Mouse (Mus musculus) forebrain, embryonic 14.5 days (tissue): ENCODE results near the gene Gm42906. TPM values are rescaled to one million over a fixed set of nuclear protein-coding genes. Genes with fewer than 3 reads are reported as not detected.

Experiments used
- ATAC-seq: fragments of 200-750 bp; cut with Nextera tagmentation; 2 replicates; pipeline ENCODE4 v1.8.0; 2017; ENCODE audit warnings: mild to moderate bottlenecking, moderate library complexity
- DNase-seq: peaks from one replicate; pipeline ENCODE4 v3.0.0-alpha.2; 2015; ENCODE audit warnings: low spot score
- H3K27ac ChIP-seq: fragments of 300-500 bp; sonication (generic); 2 replicates; pipeline ENCODE4 v1.5.1; 2014; ENCODE audit warnings: low read depth, mild to moderate bottlenecking, control low read depth, low read length, moderate library complexity
- H3K27me3 ChIP-seq: fragments of 300-500 bp; sonication (generic); replicated peaks from 2 replicates; pipeline ENCODE4 v1.6.1; 2014; ENCODE audit warnings: low read length, control low read depth, mixed read lengths; ENCODE audit not compliant: control insufficient read depth, insufficient read depth
- H3K36me3 ChIP-seq: fragments of 300-500 bp; sonication (generic); 2 replicates; pipeline ENCODE4 v1.6.1; 2014; ENCODE audit warnings: low read length, control low read depth; ENCODE audit not compliant: control insufficient read depth, insufficient read depth
- H3K4me1 ChIP-seq: fragments of 300-500 bp; sonication (generic); 2 replicates; pipeline ENCODE4 v1.6.1; 2014; ENCODE audit warnings: antibody characterized with exemption, low read length, control low read depth; ENCODE audit not compliant: control insufficient read depth, insufficient read depth
- H3K4me2 ChIP-seq: fragments of 300-500 bp; sonication (generic); 2 replicates; pipeline ENCODE4 v1.6.1; 2014; ENCODE audit warnings: mild to moderate bottlenecking, control low read depth, low read length
- H3K4me3 ChIP-seq: fragments of 300-500 bp; sonication (generic); 2 replicates; pipeline ENCODE4 v1.5.1; 2014; ENCODE audit warnings: low read depth, low read length, control low read depth
- H3K9ac ChIP-seq: fragments of 300-500 bp; sonication (generic); 2 replicates; pipeline ENCODE4 v1.6.1; 2014; ENCODE audit warnings: mild to moderate bottlenecking, low read length, control low read depth, moderate library complexity
- H3K9me3 ChIP-seq: fragments of 300-500 bp; sonication (generic); replicated peaks from 2 replicates; pipeline ENCODE4 v1.6.1; 2016; ENCODE audit warnings: low read length, control low read depth, mixed read lengths; ENCODE audit not compliant: control insufficient read depth
- WGBS: fragments of 180-500 bp; shearing (Covaris S2); extraction: QIAGEN DNeasy Blood & Tissue Kit; methylation state at CpG from one replicate; pipeline ENCODE4 v1.1.7; 2014; 5-methylcytosine and 5-hydroxymethylcytosine counted together
- polyA plus RNA-seq: library from polyadenylated mRNA; unstranded; fragments of >200 nt; fragmentation: Nextera tagmentation; extraction: Ambion mirVana; gene quantifications from 2 replicates; pipeline ENCODE4 v1.2.1, GENCODE M21; 2014

The Gm42906 gene
- polyA plus RNA-seq, 1 experiment from 2014 or later = not detected

DNA sequence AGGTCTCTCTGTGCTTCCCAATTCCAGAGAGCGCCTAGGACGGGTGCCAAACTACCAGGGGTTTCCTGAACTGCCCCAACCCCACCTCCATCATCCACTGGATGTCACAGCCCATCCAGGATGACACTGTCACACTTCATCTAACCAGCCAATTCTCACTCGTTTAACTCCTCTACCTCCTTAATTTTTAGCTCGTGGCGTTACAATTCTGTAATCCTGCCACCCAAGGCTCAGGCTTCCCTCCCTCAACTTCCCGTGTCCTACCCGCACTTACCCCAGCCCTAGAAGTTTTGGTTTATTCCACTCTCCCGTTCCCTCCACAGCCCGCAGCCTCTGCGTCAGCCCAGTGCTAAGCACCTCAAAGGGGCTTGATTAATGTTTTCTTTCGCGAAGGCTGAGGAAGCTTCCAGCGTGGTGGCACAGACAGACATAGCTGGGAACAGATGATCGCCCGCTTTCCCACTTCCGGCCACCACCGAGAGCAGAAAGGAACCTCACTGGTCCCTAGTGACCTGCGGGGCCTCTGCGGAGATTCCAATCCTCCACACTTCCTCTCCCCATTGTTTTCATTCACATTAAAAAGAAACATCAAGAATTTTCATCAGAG is 319.6 kb downstream of the Gm42906 start:
- Histone ChIP-seq H3K4me2 (no peak overlapping the region), H3K27ac (peak overlapping the region; percentile 21; the same call in 1 of the 2 replicates), H3K27me3 (no peaks in the 10 kb centered on the region), H3K9me3 (no peaks in the 10 kb centered on the region), H3K4me3 (no peak overlapping the region), H3K9ac (no peak overlapping the region), H3K4me1 (no peaks in the 10 kb centered on the region), H3K36me3 (no peaks in the 10 kb centered on the region)
- DNase-seq (no peak), ATAC-seq (no peak)
- 80% methylated on average over 19 of the region's 19 CpGs for WGBS

DNA sequence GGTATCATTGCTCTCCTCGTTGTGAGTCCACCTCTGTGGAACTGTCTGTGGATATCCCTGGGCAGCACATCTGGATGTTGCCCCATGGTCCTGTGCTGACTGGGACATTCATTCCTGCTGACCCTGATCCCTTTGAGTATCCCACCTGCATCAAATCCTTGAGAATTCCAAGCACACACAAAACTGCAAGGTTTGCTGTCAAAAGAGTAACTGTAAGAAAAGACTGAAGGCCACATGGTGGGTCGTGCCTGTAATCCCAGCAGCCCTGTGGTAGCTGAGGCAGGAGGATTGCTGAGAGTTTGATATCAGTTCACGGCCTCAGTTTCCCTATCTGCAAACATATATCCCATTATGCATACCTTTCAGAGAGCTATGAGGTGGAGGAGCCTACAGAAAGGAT is 321.1 kb downstream of the Gm42906 start:
- no peak for DNase-seq
- no peaks in the 10 kb centered on the region for H3K4me1 ChIP-seq
- no peak overlapping the region for H3K4me2 ChIP-seq
- 90% methylated on average over 3 of the region's 3 CpGs for WGBS
- H3K36me3 ChIP-seq = no peaks in the 10 kb centered on the region
- no peaks in the 10 kb centered on the region for H3K27me3 ChIP-seq
- H3K9ac ChIP-seq = no peak overlapping the region
- no peak for ATAC-seq
- no peak overlapping the region for H3K27ac ChIP-seq
- H3K4me3 ChIP-seq = no peak overlapping the region
- no peaks in the 10 kb centered on the region for H3K9me3 ChIP-seq

DNA sequence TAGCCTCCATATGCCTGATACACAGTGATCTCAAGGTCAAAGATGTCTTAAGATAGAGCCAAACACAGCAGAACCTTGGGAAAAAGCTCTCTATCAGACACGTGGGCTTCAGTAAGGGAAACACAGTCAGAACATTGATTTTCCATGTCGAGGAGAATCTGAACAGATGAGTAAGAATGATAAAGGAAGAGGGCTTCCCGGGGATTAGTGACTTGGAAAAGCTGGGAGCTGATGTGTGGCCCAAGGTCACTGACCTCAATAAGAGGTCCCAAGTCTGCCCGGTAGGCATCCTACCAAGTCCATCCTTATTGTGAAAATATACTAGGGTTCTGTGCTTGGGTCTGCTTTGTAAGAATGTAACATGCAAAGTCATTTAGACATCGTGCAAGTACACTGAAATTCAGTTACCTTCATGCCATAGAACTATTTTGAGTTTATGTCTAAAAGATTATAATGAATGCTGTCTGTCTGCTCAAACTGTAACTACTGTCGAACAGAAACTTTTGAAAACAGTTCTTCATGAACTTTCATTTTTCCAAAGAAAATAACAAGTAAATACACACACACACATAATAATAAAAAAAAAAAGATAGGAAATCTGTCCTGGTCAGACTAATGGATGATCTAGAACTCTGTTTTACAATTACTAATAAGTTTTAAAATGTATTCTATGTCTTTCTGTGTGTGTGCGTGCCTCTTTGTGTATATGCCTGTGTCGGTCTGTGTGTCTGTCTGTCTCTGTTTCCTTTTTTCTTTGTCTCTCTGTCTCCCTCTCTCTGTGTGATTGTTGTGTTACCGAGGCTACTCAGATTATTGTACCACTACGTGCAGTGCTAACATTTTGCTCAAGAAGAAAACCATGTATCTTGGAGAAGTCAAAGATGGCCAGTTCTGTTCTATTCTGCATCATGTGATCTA is 322.6 kb downstream of the Gm42906 start:
- Histone ChIP-seq H3K4me1 (no peaks in the 10 kb centered on the region), H3K4me3 (no peak overlapping the region), H3K27me3 (no peaks in the 10 kb centered on the region), H3K9ac (no peak overlapping the region), H3K36me3 (no peaks in the 10 kb centered on the region), H3K27ac (no peak overlapping the region), H3K9me3 (no peaks in the 10 kb centered on the region), H3K4me2 (no peak overlapping the region)
- ATAC-seq (no peak), DNase-seq (no peak)
- 87% methylated on average over 10 of the region's 10 CpGs for WGBS

DNA sequence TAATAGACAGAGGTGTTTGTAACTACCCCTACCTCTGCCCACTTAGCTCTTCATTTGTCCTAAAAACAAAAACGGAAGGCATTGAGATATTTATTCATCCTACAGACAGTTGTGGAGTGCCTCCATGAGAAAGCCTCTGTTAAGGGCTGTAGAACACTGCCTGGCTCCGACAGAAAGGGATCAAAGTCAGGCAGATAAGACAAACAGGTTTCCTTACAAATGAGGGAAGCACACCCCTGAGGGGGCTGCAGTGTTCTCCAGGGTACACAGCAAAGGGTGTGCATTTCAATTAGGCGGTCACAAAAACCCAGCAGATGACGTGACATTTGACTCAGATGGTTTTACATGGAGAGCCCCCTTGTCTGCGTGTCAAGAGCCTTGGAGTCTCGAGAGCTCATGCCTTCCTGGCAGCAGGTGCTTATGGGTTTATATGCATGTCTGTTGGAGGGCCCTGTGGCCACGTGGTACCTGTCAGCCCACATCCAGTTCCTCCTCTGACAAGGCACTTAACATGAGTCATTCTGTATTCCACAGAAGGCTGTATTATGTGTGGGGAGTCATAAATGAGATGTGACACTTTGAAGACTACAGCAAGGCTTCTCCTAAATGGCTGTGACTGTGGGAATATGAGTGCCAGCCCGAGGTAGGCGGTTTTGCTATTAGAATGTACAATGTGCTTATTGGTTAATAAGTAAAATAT is 323.5 kb downstream of the Gm42906 start:
- no peaks in the 10 kb centered on the region for H3K27me3 ChIP-seq
- no peaks in the 10 kb centered on the region for H3K36me3 ChIP-seq
- H3K4me3 ChIP-seq = no peak overlapping the region
- DNase-seq (no peak), ATAC-seq (no peak)
- WGBS = 64% methylated on average over 9 of the region's 9 CpGs
- H3K9me3 ChIP-seq = no peaks in the 10 kb centered on the region
- H3K4me1 ChIP-seq = no peaks in the 10 kb centered on the region
- no peak overlapping the region for H3K27ac ChIP-seq
- no peak overlapping the region for H3K9ac ChIP-seq
- H3K4me2 ChIP-seq = no peak overlapping the region

DNA sequence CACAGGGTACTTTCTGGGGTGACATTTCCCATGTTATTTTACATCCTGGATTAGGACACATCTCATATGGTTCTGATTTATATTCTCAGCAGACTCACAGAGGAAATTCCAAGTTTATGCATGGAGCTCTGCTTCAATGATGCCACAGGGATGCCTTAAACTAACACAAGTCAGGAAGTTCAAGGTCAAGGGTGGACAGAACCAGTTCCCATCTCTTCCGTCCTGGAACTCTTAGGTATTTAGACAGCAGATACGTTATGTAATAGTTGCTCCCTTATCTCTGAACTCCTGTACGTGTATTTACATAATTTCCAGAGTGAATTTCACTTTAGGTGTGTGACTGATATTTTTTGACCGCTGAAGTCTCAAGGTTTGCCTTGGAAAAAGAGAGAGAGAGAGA is 324.7 kb downstream of the Gm42906 start:
- no peak overlapping the region for H3K4me2 ChIP-seq
- 83% methylated on average over 4 of the region's 4 CpGs for WGBS
- no peaks in the 10 kb centered on the region for H3K9me3 ChIP-seq
- H3K36me3 ChIP-seq = no peaks in the 10 kb centered on the region
- no peak for DNase-seq
- H3K27me3 ChIP-seq = no peaks in the 10 kb centered on the region
- ATAC-seq = no peak
- H3K4me3 ChIP-seq = no peak overlapping the region
- H3K4me1 ChIP-seq = no peaks in the 10 kb centered on the region
- no peak overlapping the region for H3K27ac ChIP-seq
- H3K9ac ChIP-seq = no peak overlapping the region

DNA sequence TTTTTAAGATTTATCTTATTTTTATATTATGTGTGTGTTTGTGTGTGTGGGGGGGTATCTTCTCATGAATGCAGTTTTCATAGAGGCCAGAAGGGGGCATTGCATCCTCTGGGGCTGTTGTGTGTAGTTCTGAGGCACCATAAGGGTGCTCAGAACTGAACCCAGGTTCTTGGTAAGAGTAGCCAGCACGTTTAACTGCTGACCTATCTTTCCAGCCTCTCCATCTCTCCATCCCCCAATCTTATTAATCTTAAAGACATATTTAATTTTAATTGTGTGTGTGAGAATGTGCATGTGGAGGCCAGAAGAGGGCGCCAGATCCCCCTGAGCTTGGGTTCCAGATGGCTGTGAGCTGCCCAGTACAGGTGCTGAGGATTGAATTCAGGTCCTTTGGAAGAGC is 325.7 kb downstream of the Gm42906 start:
- Histone ChIP-seq H3K4me1 (no peaks in the 10 kb centered on the region), H3K27ac (no peak overlapping the region), H3K9me3 (no peaks in the 10 kb centered on the region), H3K4me2 (no peak overlapping the region), H3K36me3 (no peaks in the 10 kb centered on the region), H3K9ac (no peak overlapping the region), H3K4me3 (no peak overlapping the region), H3K27me3 (no peaks in the 10 kb centered on the region)
- 41% methylated on average over 2 of the region's 2 CpGs for WGBS
- DNase-seq (no peak), ATAC-seq (no peak)

DNA sequence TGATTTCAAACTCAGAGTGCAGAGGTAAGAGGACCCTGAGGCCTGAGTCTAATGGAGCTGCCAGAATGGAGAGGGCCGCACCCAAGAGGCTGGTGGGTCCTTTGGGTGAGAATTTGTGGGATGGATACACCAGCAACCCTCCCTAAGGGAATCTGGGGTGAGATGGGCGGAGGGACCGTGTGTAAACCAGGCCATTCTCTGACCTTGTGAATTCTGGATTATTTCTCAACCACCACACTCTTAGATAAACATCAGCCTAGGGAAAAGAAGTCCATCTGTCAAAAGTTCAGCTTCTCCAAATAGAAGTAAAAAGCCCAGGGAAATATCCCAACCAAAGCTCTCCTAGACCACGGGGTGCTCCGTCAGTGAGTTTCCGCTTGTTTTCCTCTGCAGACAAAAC is 332.0 kb downstream of the Gm42906 start:
- no peaks in the 10 kb centered on the region for H3K4me1 ChIP-seq
- no peak for DNase-seq
- H3K27me3 ChIP-seq = no peaks in the 10 kb centered on the region
- no peak overlapping the region for H3K27ac ChIP-seq
- 94% methylated on average over 6 of the region's 6 CpGs for WGBS
- H3K9ac ChIP-seq = no peak overlapping the region
- no peak for ATAC-seq
- no peaks in the 10 kb centered on the region for H3K9me3 ChIP-seq
- H3K4me2 ChIP-seq = no peak overlapping the region
- H3K4me3 ChIP-seq = no peak overlapping the region
- no peaks in the 10 kb centered on the region for H3K36me3 ChIP-seq

DNA sequence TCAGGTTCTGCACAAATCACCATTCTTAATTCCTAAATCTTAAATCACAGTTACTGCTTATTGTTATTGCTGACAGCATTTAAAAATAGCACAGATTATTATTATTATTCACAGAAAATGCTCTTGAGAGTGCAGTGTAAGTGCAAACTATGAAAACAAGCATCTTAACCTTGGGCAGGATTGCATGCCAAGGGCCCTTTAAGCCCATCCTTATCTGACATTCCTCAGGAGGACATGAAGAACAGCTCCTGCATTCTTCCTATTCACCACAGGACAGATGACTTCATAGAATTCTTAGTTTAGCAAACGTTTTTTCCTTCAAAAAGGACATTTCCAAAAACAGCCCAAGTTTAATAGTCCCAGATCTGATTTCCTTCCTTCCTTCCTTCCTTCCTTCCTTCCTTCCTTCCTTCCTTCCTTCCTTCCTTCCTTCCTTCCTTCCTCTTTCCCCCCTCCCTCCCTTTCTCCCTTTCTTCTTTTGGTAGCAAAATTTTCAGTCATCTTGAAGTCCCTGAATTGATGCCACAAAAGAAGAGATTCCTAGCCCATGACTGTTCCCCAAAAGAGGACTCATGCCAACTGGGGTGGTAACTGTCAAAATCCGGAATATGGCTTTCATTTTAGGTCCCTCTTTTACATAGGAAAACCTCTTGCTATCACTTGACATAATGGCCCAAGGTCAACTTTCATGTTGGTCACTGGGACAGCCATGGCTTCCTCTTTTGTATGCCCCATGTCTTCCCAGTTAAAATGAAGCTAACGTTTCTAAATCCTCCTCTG is 334.9 kb downstream of the Gm42906 start:
- Histone ChIP-seq H3K36me3 (no peaks in the 10 kb centered on the region), H3K9me3 (no peaks in the 10 kb centered on the region), H3K4me2 (no peak overlapping the region), H3K4me3 (no peak overlapping the region), H3K9ac (no peak overlapping the region), H3K4me1 (no peaks in the 10 kb centered on the region), H3K27me3 (no peaks in the 10 kb centered on the region), H3K27ac (no peak overlapping the region)
- 76% methylated on average over 3 of the region's 3 CpGs for WGBS
- ATAC-seq (no peak), DNase-seq (no peak)
